Mouse (Mus musculus): ENCODE data around the gene Sertad1. TPM values are rescaled to one million over a fixed set of nuclear protein-coding genes. Genes with fewer than 3 reads are reported as not detected.
A peak's percentile ranks its signal among the peaks of the same experiment; 100 is the strongest.

Gene Sertad1
- polyA plus RNA-seq, 1 experiment from 2014 or later = 10.7 TPM

DNA sequence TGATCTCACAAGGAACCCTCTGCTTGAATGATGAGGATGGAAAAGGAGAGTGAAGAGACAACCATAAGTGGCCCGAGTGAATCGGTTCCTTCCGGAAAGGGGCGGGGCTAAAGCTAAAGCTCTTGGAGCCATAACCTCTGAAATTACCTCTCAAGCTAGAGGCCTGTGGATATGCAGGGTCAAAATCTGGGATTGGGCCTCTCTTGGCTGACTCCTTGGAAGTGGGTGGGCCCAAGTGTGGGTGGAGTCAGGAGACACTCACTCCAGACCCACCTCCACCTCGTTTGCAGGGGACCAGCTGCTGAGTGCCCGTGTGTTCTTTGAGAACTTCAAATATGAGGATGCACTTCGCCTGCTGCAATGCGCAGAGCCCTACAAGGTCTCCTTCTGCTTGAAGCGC lies 28.3 kb downstream of the Sertad1 start:
- H3K36me3 ChIP-seq = no peaks in the 10 kb centered on the region
- 85% methylated on average over 9 of the region's 9 CpGs for WGBS
- H3K9ac ChIP-seq = no peak overlapping the region
- H3K9me3 ChIP-seq = no peaks in the 10 kb centered on the region
- H3K4me3 ChIP-seq = no peak overlapping the region
- no peak overlapping the region for H3K4me2 ChIP-seq
- no peak overlapping the region for H3K27ac ChIP-seq
- H3K27me3 ChIP-seq = no peaks in the 10 kb centered on the region
- H3K4me1 ChIP-seq (replicated peaks) = no peaks in the 10 kb centered on the region
- no peak for ATAC-seq (ENCODE audit: low FRiP score)

- H3K4me3 ChIP-seq = no peak overlapping the region
- no peak for ATAC-seq (ENCODE audit: low FRiP score)
- no peak overlapping the region for H3K9ac ChIP-seq
- H3K9me3 ChIP-seq = no peaks in the 10 kb centered on the region
- no peaks in the 10 kb centered on the region for H3K4me1 ChIP-seq (replicated peaks)
- no peak overlapping the region for H3K27ac ChIP-seq
- no peaks in the 10 kb centered on the region for H3K36me3 ChIP-seq
- WGBS = 87% methylated on average over 9 of the region's 9 CpGs
- no peak overlapping the region for H3K4me2 ChIP-seq
- H3K27me3 ChIP-seq = no peaks in the 10 kb centered on the region
Measured at GRCm38 (mm10) chr7:27518314-27518713, 31.6 kb downstream of the Sertad1 start.

DNA sequence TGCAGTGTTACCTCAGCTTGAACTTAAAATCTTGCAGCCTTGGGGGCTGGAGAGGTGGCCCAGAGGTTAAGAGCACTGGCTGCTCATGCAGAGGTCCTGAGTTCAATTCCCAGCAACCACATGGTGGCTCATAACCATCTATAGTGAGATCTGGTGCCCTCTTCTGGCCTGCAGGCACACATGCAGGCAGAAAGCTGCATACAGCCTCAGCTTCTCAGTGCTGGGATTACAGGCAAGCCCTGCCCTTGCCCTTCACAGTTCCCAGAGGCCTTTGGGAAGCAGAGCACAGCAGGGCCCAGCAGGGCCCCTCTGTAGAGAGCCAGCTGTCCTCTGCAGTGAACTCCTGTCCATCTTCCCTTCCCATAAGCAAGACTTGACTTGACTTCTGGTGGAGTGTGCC lies 33.4 kb downstream of the Sertad1 start:
- no peak for ATAC-seq (ENCODE audit: low FRiP score)
- Histone ChIP-seq H3K9me3 (no peaks in the 10 kb centered on the region), H3K36me3 (no peaks in the 10 kb centered on the region)

DNA sequence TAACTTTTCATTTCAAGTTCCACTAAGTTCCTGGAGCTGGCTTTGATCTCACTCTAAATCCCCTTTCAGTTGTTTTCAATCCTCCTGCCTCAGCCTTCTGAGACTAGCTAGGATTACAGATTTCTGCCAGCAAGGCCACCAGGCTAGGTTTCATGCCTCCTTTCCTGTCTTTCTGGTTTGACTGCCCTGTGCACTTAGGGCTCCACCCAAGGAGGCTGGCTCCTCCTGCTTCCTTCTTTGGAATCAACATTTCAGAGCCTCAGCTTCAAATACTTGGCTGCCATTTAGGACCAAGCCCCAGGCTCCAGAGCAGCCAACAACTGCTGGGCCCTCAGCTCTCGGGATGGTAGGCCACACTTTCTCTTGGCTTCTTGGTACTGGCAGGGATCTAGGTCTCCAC lies 33.9 kb downstream of the Sertad1 start:
- no peak overlapping the region for H3K27ac ChIP-seq
- no peak overlapping the region for H3K9ac ChIP-seq
- H3K9me3 ChIP-seq = no peaks in the 10 kb centered on the region
- no peaks in the 10 kb centered on the region for H3K27me3 ChIP-seq
- ATAC-seq (ENCODE audit: low FRiP score) = no peak
- H3K4me3 ChIP-seq = no peak overlapping the region
- H3K36me3 ChIP-seq = no peaks in the 10 kb centered on the region
- no peaks in the 10 kb centered on the region for H3K4me1 ChIP-seq (replicated peaks)
- H3K4me2 ChIP-seq = no peak overlapping the region
- 57% methylated on average over 1 of the region's 1 CpGs for WGBS

More for the DNA sequence above, 33.4 kb downstream of the Sertad1 start:
- no peak overlapping the region for H3K27ac ChIP-seq
- H3K9ac ChIP-seq = no peak overlapping the region
- no peaks in the 10 kb centered on the region for H3K4me1 ChIP-seq (replicated peaks)
- H3K4me2 ChIP-seq = no peak overlapping the region
- no peak overlapping the region for H3K4me3 ChIP-seq
- H3K27me3 ChIP-seq = no peaks in the 10 kb centered on the region

DNA sequence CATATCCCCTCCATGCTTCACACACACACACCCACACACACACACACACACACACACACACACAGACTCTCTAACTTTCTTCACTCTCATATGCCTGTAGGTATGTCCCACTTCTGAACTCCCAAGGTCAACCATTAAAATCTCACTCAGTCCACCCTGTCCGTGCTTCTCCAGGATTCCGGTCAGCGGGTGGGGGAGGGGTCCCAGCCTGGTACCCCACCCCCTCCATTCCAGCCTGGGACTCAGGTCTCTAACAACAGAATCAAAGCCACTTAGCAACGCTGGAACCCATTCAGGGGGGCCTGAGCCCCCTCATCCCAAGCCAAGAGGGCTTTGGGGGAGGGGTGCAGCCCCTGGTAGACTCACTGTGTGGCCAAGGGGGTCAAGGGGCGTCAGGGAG lies 36.3 kb downstream of the Sertad1 start, which contains the start of gene Hipk4:
Gene Hipk4, plus strand, starts transcription at position 301 of the 400 bp plus-strand sequence.
- no peak within 1 kb of the TSS for H3K27ac ChIP-seq
- no peak within 1 kb of the TSS for H3K4me3 ChIP-seq
- no peak for ATAC-seq (ENCODE audit: low FRiP score)
- H3K4me1 ChIP-seq (replicated peaks) = no peaks in the 10 kb centered on the region
- no peaks in the 10 kb centered on the region for H3K27me3 ChIP-seq
- H3K36me3 ChIP-seq = no peaks in the 10 kb centered on the region
- 61% methylated on average over 5 of the region's 5 CpGs for WGBS
- H3K4me2 ChIP-seq = no peak within 1 kb of the TSS
- H3K9ac ChIP-seq = no peak within 1 kb of the TSS
- H3K9me3 ChIP-seq = no peaks in the 10 kb centered on the region

DNA sequence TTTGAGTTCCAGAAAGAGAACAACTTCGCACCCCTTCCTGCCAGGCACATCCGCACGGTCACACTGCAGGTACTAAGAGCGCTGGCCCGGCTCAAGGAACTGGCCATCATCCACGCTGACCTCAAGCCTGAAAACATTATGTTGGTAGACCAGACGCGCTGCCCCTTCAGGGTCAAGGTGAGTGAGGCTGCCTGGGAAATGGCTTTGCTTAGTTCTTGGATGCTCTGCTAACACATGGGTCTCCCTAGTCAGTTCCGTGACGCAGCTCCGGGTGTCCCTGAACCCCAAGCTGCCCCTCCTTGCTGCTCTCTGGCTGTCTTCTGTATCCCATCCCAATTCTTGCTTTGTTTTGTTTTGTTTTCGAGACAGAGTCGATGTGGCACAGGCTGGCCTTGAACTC lies 37.1 kb downstream of the Sertad1 start:
- no peak overlapping the region for H3K4me3 ChIP-seq
- H3K27me3 ChIP-seq = no peaks in the 10 kb centered on the region
- WGBS = 96% methylated on average over 13 of the region's 13 CpGs
- no peak overlapping the region for H3K4me2 ChIP-seq
- no peak overlapping the region for H3K27ac ChIP-seq
- no peaks in the 10 kb centered on the region for H3K4me1 ChIP-seq (replicated peaks)
- no peaks in the 10 kb centered on the region; the same call in 1 of the 2 replicates for H3K36me3 ChIP-seq
- ATAC-seq (ENCODE audit: low FRiP score) = no peak
- H3K9ac ChIP-seq = no peak overlapping the region
- no peaks in the 10 kb centered on the region for H3K9me3 ChIP-seq

GRCm38 (mm10) chr7:27526039-27526827 lies 39.5 kb downstream of the Sertad1 start:
- H3K4me2 ChIP-seq = no peak overlapping the region
- no peaks in the 10 kb centered on the region for H3K4me1 ChIP-seq (replicated peaks)
- H3K9me3 ChIP-seq = no peaks in the 10 kb centered on the region
- H3K4me3 ChIP-seq = no peak overlapping the region
- no peak overlapping the region for H3K9ac ChIP-seq
- H3K27ac ChIP-seq = no peak overlapping the region
- 28% methylated on average over 10 of the region's 10 CpGs for WGBS
- no peaks in the 10 kb centered on the region for H3K27me3 ChIP-seq
- peaks cover 24% of the 10 kb centered on the region for H3K36me3 ChIP-seq
- ATAC-seq (ENCODE audit: low FRiP score) = peak; percentile 73

GRCm38 (mm10) chr7:27529070-27529469 lies 42.4 kb downstream of the Sertad1 start:
- Histone ChIP-seq H3K27me3 (no peaks in the 10 kb centered on the region), H3K9me3 (no peaks in the 10 kb centered on the region), H3K9ac (no peak overlapping the region; the same call in 1 of the 2 replicates), H3K36me3 (peaks cover 50% of the 10 kb centered on the region), H3K4me2 (no peak overlapping the region), H3K4me3 (no peak overlapping the region), H3K27ac (no peak overlapping the region), H3K4me1 (replicated peaks) (no peaks in the 10 kb centered on the region)
- no peak for ATAC-seq (ENCODE audit: low FRiP score)
- 83% methylated on average over 21 of the region's 21 CpGs for WGBS

DNA sequence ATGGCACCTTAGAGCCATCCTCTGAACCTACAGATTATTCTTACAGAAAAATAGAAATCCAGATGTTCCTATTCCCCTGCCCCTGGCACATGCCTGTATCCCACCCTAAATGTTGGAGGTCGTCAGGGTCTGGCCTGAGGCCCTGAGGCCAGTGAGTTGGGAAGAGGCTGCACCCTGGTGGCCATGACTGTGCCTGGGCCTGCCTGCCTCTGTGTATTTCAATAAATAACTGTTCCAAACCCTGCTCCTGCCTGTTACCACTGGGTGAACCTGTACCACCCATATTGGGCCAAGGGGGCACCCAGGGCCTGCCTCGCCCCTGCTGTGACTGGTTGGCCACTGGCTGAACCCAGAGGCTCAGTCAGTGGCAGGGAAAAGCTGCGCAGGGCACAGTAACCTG lies 44.2 kb downstream of the Sertad1 start:
- ATAC-seq (ENCODE audit: low FRiP score) = no peak
- H3K36me3 ChIP-seq = peaks cover 67% of the 10 kb centered on the region
- H3K4me1 ChIP-seq (replicated peaks) = no peaks in the 10 kb centered on the region
- H3K27me3 ChIP-seq = no peaks in the 10 kb centered on the region
- no peak overlapping the region for H3K4me3 ChIP-seq
- no peak overlapping the region for H3K9ac ChIP-seq
- no peaks in the 10 kb centered on the region for H3K9me3 ChIP-seq
- WGBS = 78% methylated on average over 3 of the region's 3 CpGs
- H3K4me2 ChIP-seq = no peak overlapping the region
- H3K27ac ChIP-seq = no peak overlapping the region

DNA sequence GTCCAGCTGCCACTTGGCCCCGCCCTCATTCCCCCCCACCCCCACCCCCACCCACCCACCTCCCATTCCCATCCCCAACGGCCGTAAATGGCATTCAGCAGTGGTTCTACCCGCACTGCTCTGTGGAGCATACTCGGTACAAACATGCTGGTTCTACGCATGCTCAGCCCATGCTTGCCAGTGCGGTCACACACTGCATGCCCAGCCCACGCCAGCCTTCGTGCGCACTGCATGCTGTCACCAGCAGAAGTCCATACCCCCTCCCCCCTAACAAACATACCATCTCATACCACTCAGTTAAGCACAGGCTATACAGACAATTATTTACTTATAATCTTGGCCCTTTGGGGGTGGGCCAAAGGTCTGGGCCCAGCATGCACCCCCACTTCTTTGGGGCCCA lies 45.0 kb downstream of the Sertad1 start:
- Histone ChIP-seq H3K4me3 (no peak overlapping the region), H3K4me2 (no peak overlapping the region), H3K27me3 (no peaks in the 10 kb centered on the region), H3K9me3 (no peaks in the 10 kb centered on the region), H3K4me1 (replicated peaks) (no peaks in the 10 kb centered on the region), H3K9ac (no peak overlapping the region), H3K36me3 (peaks cover 75% of the 10 kb centered on the region), H3K27ac (no peak overlapping the region)
- no peak for ATAC-seq (ENCODE audit: low FRiP score)
- WGBS = 94% methylated on average over 10 of the region's 10 CpGs

DNA sequence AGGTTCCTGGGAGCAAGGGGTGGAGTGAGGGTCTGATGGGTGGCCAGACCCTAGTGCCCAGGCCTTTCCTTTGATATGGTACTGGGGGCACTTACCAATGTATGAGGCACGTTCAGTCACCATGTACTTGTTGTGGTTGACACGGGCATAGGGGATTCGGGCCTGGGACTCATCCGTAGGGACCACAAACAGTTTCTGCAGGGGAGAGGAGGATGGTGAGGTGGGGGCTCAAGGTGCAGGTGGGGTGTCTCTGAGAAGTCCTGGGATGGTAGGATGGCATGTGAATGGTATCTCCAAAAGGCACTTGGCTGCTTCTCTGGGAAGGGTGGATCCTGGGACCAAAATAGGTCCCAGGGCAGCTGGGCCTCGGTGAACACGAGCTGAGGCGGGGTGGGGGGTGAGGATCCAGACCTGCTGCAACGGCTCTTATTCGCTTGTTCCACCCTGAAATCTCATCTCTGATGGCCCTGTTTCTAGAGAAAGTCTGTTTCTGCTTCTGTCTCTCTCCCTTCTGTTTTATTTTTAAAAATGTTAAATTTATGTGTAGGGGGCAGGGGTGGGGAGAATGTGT lies 45.9 kb downstream of the Sertad1 start:
- no peaks in the 10 kb centered on the region for H3K4me1 ChIP-seq (replicated peaks)
- H3K9me3 ChIP-seq = no peaks in the 10 kb centered on the region
- no peak overlapping the region for H3K27ac ChIP-seq
- H3K4me2 ChIP-seq = no peak overlapping the region
- no peak overlapping the region for H3K4me3 ChIP-seq
- WGBS = 94% methylated on average over 9 of the region's 9 CpGs
- H3K36me3 ChIP-seq = peaks cover 84% of the 10 kb centered on the region
- no peak overlapping the region for H3K9ac ChIP-seq
- no peaks in the 10 kb centered on the region for H3K27me3 ChIP-seq
- no peak for ATAC-seq (ENCODE audit: low FRiP score)

GRCm38 (mm10) chr7:27535386-27535785 lies 48.7 kb downstream of the Sertad1 start:
- H3K4me3 ChIP-seq = no peak overlapping the region
- H3K36me3 ChIP-seq = peaks cover 95% of the 10 kb centered on the region
- 96% methylated on average over 2 of the region's 2 CpGs for WGBS
- H3K9ac ChIP-seq = no peak overlapping the region
- no peak overlapping the region for H3K4me2 ChIP-seq
- ATAC-seq (ENCODE audit: low FRiP score) = no peak
- H3K9me3 ChIP-seq = no peaks in the 10 kb centered on the region
- H3K27ac ChIP-seq = no peak overlapping the region
- no peaks in the 10 kb centered on the region for H3K27me3 ChIP-seq
- no peaks in the 10 kb centered on the region for H3K4me1 ChIP-seq (replicated peaks)

DNA sequence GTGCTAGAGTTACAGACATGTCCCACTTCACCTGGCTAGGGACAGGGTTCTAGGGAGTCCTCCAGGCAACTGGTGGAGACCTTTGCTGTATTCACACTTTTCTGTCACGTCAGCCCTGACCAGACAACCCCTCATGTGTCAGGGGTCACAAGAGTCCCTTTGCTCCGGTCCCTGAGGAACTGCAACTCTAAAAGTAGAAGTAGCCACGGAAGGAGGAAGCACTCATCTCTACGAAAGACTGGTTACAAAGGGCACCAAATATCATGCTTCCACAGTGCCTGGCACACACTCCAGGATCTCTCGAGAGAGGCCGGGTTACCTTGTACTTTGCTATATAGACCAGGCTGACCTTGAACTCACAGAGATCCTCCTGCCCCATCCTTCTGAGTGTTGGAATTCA lies 49.9 kb downstream of the Sertad1 start:
- no peak for ATAC-seq (ENCODE audit: low FRiP score)
- H3K4me1 ChIP-seq (replicated peaks) = peaks cover 9% of the 10 kb centered on the region
- H3K27ac ChIP-seq = no peak overlapping the region
- no peak overlapping the region for H3K4me2 ChIP-seq
- no peaks in the 10 kb centered on the region for H3K27me3 ChIP-seq
- WGBS = 95% methylated on average over 6 of the region's 6 CpGs
- no peaks in the 10 kb centered on the region for H3K9me3 ChIP-seq
- H3K9ac ChIP-seq = no peak overlapping the region
- H3K4me3 ChIP-seq = no peak overlapping the region
- H3K36me3 ChIP-seq = peaks cover 90% of the 10 kb centered on the region
